Mouse (Mus musculus) c-Kit-positive CD71-negative TER-119-negative erythroid progenitor cells, embryonic 14.5 days (primary cell): ENCODE measurements around the gene Alg13.
A peak's percentile ranks its signal among the peaks of the same experiment; 100 is the strongest.

Experiments used
- DNase-seq: peaks from one replicate; pipeline ENCODE4 v3.0.0-alpha.2; 2013; ENCODE audit warnings: low read depth

Alg13 gene

DNA sequence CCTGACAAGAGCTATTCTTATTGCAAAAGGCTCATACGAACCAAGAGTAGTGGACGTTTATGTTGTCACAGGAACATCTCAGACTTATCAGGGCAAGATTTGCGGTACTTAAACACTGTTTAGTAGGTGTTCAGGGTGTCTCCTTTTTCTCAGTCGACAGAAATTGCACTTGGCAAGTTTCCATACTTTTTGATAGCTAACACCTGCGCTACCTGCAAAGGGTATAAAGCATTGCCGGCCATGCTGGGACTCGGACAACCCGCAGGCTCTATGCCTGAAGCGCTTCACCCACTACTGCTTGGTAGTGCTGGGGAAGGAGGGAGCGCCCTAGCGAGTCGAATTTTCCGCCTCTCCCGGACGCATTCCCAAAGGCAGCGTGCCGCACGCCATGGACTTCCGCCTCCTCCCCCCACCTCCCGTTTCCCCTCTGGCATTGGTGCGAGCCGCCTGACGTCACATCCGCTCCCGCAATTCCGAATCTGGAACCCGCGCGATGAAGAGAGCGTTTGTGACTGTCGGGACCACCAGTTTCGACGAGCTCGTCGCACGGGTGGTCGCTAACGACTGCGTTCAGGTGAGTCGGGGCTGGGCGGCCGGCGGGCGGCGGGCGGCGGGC is at the start of gene Alg13:
Gene Alg13 (plus strand): TSS at position 257 of the 616 bp plus-strand sequence.
- peak; percentile 42 for DNase-seq

DNA sequence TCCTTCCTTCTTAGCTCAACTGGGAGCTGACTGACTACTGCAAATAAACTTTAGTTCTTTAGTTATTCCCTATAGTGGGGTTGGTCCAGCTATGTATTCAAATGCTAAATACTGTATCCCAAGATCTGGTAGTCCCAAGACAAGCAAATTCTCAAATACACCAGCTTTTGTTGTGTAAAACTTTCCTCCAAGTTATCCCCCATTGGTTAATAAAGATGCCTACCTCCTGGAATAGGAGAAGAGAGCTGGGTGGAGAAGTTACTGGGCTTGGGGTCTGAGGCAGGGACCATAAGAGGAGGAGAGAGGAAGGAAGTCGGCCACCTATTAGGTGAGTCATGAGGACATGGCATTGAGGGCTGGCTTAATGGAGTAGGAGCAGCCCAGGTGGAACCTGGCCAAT is 49.0 kb upstream of the Alg13 start:
- DNase-seq: no peak

DNA sequence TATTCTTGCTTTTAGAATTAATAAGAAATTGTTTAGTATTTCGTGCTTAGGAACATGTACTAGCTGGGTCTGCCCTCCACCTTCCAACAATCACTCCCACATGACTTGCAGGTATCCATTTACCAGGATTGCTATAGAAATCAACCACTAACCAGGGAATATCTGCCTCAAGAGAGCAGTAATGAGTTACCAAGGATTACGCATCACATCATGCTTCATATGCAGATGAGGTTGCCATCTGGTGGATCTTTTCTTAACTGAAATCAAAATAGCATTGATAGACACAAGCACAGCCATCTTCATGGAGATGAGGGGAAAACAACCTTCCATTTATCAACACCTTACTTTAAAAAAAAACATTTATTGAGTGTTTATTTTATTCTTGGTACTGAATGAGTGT is 16.1 kb upstream of the Alg13 start:
- DNase-seq: no peak

DNA sequence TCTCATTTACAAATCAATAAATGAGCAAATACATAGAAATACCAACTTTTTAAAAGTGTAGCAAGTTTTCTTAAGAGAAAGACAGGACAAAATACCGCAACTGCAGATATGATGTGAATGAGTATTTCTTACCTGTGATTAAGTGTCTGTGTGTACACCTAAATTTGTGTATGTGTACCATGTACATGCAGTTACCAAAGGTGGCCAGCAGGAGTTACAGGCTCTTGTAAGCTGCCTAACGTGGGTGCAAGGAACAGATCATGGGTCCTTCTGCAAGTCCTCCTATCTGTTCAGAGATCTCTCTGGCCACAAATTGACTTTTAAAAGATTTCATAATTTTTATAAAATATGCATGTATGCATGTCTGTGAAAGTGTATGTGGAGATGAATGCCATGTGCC is 11.9 kb upstream of the Alg13 start:
- DNase-seq: no peak

DNA sequence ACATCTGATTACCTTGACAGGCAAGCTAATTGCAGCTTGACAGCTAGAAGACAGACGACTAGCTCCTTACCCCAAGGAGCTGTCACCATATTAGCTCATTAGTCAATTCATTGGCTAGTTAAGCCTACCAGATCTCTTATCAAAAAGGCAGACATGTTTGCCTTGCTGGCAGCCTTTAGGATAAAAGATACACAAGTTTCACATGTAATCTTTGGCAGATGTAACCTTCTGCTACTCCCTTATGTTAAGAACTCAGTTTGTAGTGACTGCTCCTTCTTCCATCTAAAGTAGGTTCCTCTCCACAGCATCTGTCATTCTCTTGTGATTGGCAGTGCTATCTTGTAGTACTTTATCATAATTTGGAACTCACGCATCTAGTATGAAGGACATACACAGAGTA is 3.6 kb upstream of the Alg13 start:
- DNase-seq: no peak

DNA sequence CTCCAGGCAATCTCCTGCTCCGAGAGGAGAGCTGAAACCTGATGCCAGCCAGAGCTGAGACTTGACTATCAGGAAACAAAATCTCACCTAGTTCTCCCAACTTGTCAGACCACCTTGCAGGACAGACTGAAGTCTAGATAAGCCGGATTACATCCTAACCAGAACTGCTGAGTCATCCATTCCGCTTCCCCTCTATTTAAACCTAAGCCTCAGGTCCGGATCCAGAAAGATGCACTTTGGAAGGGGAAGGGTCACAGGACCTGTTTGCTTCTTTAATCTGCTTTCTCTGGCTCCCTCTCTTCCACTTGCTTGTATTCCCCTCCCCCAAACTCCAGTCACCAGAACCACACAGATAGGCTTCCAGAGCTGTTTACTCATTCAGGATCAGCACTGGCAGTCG is 2.6 kb upstream of the Alg13 start:
- no peak for DNase-seq

DNA sequence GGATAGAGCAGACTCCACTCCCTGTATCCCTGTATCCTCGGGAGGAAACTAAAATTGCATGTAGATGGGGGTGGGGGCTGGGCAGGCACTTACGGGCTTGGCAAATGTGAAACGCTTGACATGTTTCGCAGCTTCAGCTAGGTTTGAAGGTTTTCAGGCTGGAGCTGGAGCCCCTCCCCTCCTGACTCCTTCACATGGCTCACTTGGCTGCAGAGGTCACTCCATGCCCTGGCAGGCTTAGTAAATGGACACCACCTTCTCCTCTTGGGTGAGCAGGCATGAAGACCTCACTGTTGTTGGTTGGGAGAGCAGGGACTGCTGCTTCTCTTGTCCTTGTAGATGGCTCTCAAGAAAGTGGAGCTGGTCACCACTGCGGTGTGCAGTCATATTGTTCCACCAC is 1.6 kb upstream of the Alg13 start:
- no peak for DNase-seq

DNA sequence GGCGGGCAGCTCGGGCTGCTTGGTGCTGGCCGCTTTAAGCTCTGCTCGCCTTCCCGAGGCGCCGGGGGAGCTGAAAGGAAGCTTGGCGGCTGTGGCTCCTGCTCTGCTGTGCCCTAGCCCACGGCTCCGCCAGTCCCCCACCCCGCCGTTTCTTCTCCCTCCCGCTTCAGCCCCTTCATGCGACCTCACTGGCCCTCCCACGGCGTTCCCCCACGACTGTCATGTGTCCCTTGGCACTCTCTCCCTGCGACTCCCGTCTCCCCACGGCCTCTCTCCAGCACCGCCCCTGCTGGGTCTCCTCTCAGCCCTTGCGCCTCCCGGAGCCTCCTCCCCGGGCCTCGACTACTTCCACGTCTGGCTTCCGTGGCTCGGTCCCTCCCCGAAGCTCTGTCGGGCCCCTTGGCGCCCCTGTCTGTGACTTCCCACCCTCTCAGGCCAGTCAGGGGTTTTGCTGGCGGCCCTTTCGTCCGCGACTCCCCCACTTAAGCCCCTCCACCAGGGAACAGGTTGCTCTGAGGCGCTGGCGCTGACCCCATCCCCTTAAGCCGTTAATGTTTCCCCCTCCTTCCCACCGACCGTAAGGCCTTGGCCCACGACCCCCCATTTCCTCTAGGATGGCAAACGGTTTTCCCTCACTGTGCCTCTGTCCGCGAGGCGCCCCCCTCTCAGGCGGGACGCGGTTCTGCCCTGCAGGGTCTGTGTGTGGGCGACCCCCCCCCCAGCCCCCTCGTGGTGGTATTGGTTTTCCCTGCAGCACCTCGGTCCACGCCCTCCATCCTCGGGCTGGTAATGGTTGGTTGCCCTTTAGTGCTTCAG is 768 bp downstream of the Alg13 start:
- DNase-seq: no peak

DNA sequence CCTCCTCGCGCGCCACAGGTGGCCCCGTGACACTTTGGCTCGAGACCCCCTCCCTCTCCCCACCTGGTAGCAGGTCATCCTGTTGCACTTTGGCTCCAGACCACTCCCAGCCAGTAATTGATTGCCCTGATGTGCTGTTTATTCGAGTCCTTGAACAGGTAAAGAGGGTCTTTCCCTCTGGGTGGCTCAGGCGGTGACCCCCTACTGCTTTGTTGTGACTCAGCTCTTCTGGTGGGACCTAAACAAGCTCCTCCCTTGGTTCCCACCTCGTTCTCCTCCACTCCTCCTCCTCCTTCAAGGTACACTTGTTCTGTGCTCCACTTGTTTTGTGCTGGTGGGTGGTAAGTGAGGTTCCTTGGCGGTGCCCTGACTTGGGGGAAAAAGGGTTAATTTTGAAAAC is 1.8 kb downstream of the Alg13 start:
- no peak for DNase-seq

DNA sequence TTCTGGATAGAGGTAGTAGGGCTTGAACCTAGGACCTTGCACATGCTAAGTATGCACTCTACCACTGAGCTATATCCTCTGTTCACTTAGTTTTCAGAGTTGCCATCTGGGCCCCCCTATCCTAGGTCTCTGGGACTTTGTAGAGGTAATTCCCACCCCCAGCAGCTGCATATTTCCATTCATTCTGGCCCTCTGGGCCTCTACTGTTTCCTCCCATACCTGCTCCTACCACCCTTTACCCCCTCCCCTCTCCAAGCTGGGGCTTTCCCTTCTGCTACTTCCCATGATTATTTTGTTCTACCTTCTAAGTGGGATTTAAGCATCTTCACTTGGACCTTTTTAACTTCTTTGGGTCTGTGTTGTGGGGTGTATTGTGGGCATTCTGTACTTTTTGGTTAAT is 7.8 kb downstream of the Alg13 start:
- DNase-seq: no peak

DNA sequence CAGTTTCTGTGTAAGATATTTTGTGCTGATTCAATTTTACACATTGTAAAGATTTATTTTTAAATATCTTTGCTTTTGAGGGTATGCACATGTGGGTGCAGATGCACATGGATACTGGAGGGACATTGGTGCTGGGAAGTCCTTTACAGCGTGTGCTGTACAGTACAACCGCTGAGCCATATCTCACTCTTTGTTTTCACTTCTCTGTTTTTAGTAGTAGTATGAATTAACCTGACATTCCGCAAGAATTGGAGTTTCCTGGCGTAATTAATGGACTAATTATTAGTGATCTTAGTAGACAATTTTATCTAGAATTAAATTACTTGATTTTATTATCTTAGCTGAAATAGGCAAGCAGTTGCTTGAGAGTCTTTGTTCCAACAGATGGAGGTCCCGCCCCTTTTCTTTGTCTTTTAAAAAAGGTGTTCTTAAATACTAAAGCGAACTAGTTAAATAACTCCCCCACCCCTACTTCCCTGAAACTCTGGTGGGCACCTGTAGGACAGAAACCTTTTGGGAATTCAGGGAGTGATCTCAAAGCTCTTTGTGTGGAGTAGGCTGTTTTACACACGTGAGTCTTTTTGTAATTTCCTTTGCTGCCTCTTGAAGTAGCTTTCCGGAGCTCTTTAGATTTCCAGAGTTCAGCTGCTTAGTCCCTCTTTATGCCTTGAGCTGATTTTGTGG is 17.9 kb downstream of the Alg13 start:
- DNase-seq: no peak

DNA sequence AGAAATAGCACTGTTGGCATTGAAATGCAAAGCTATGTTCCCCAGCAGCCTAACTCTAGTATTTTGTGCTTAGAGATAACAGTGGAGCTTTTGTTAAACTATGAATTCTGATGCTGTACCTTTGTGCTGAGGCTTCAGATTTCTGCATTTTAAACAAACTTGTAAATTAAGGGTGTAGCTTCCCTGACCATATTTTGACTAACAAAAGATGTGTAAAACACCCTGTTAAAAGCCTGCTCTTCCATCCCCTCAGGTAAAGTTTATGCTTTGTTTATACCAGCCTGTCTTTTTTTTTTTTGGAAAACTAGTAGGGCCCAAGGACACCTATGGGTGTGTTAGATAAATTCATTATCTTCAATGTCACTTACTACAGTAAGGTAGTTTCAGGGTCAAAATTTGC is 20.3 kb downstream of the Alg13 start:
- DNase-seq: no peak

DNA sequence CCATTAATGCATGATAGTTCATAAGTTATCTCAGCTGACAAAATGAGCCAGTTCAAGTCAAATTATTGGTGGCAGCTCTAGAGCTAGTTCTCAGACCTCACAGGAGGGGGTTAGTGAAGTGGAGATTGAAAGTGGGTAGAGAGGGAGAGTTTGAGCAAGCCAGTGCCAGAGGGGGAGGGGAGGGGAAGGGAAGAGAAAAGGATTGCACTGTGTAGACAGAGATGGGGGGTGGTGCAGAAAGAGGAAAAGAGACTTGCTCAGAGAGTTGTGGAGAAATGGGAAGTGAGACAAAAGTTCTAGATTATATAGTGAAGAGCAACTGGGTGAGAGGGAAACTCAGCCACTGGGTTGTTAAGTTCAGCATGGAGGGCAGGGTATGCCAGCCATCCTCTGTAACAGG is 20.8 kb downstream of the Alg13 start:
- no peak for DNase-seq

DNA sequence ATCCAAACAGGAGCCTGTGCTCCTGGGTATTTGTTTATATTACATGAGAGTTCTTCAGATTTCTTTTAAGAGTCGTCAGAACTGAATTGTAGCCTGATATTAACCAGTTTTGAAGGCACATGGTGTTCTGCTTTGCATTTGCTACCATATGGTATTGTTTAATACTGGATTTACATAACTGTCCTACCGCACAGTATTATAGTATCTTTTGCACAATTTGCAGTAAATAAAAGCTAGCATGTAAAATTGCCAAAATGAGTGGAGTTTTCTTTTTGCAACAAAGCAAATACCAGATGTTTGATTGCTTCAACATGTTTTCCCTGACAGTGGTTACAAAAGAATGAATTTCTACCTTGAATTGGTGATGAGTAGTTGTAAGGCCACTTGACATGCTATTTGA is 56.6 kb downstream of the Alg13 start:
- DNase-seq: no peak

DNA sequence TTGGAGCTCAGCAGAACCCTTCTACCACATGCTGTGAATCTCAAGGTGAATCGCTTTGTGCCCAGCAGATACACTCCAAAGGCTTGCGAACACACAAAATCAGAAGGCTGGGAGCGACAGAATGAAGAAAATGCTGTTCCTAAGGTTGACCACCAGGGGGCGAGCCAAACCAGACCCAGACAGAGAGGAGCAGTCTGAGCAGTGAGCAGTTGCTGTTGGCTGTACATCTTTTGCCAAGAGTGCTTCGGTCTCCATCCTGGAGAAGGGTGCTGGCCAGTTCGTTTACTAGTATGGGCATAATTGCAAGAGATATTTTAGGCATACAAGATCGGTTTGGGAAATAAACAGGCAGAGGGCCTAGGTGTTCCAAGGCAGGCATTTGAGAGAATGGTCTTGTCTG is 85.9 kb downstream of the Alg13 start:
- peak; percentile 16 for DNase-seq

DNA sequence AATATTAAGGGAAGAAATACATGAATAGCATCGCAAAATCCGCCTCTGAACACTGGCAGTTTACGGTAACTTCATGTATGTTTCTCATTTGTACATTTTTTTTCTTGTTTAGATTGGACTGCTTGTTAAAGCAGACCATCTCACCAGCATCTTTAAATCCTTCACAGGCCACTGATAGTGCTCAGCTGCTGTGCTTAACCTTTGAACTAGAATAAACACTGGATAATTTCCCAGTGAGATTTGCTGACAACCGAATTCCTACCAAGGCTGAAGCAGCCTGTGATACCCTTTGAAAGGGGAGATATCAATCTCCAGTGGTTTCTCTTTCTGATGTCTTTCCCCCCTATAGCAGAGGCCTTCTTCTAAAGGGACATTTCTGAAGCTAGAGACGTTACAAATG is 90.4 kb downstream of the Alg13 start:
- no peak for DNase-seq

DNA sequence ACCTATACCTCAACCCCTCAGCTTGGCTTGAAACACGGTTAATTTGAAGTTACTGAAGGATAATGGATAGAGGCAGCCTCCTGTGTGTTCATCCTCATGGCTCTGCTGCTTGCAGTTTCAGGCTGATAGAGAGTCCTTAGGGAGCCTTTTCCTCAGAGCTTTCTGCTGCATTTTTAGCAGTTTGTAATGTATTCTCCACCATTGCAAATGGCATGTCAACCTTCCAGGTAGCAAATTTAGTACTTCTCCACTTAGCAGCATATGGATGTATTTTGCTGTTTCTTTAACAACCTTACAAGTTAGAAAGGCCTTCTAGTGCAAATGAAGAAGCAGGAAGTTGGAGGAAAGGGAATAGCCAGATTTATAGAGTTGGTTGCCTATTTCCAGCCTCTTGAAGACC is 102.7 kb downstream of the Alg13 start:
- no peak for DNase-seq

DNA sequence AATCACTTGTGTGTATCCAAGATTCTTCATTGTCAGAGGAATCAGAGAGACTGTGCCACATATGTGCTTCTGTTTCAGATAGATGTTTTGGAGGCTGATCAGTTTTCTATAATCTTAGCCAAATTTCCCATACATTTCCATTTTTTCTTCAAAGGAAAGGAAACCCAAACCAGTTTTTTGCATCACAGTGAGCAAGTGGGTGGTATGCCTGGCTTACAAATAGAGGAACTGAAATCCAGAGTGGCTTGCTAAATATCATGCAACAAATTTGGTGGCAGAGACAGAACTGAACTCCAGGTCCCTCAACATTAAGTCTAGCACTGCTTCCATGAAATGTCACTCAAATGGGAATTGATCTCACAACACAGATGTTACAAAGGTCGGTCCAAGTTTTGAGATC is 103.5 kb downstream of the Alg13 start:
- DNase-seq: no peak

DNA sequence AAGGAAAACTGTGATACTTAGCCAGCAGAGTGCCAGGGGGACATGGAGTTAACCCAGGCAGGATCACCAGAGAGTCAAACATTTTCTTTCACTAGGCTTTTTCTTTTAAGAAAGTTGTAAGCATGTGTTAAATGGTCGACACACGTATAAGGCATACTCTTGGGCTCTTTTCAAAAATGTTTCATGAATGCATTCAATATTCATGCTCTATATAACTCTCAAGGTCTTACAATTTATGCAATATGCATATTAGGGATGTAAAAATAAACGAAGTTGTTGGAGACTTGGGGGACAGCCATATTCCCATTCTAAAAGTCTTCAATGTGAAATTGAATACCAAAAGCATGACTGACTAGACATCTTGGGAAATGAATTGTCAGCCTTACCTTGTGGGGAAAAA is 106.2 kb downstream of the Alg13 start:
- DNase-seq: no peak
